Mouse (Mus musculus): ENCODE measurements at regions not wholly inside any gene's neighbourhood (a gene's known extent, or its start where the extent isn't known, plus 50 kb on each side); places are given as distances from the start of the nearest gene placed in this dataset.
A peak's percentile ranks its signal among the peaks of the same experiment; 100 is the strongest.

GRCm38 (mm10) chr4:125354742-125355141 lies 135.8 kb upstream of the Grik3 start:
- DNase-seq (ENCODE audit: low spot score), result no peak

GRCm38 (mm10) chr4:125350056-125350455 lies 140.4 kb upstream of the Grik3 start:
- no peak for DNase-seq (ENCODE audit: low spot score)

DNA sequence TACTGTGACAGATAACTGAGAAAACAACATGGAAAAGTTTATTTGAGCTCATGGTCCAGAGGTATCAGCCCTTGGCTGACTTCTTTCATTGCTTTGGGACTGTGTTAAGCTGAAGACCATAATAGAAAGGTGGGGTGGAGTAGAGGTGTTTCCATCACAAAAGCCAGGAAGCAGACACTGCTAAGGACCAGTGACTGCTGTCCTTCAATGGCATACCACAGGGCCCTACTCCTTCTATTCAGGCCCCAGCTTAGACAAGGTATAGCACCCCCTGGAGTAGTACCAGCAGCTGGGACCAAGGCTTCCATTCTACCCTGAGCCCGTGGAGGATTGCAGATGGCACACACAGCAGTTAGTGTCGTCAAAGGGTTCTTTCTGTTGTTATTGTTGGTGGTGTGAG lies 151.4 kb upstream of the Grik3 start:
- no peak for DNase-seq (ENCODE audit: low spot score)

DNA sequence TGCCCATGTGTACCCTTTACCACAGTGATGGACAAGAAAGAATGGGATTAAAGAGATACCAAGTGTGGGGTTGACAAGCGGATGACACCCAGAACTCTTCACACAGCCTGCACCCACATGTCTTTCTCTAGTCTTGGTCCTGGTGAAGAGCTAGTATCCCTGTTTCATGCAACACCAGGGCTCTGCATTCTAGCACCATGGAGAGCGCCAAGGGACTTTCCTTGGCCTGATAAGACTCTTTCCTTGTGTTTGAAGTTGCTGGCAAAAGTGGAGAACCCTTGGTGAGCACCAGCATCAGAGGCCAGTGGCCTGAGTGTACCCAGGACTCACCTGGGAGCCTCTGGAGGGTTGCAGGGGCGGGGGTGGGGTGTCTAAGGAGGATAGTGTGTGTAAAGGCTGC lies 161.7 kb upstream of the Grik3 start:
- DNase-seq (ENCODE audit: low spot score), result peak; percentile 19

DNA sequence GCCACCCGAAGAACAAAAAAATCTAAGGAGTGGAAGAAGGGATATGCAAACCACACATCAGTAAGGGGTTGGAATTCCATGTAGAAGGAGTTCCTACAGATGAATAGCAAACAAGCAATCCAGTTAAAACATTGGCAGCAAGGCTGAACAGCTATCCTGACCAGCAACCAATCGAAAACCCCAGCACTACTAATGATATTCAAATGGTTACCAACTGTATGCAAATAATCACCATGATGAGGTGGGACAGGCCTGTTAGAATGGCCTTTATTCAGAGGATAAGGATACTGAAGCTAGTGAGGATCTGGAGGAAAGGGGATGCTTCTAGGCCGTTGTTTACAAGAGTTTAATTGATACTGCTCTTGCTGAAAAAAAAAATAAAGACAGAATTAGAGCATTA lies 166.0 kb upstream of the Grik3 start:
- DNase-seq (ENCODE audit: low spot score), result no peak

GRCm38 (mm10) chr4:125319343-125319742 lies 171.2 kb upstream of the Grik3 start:
- no peak for DNase-seq (ENCODE audit: low spot score)

DNA sequence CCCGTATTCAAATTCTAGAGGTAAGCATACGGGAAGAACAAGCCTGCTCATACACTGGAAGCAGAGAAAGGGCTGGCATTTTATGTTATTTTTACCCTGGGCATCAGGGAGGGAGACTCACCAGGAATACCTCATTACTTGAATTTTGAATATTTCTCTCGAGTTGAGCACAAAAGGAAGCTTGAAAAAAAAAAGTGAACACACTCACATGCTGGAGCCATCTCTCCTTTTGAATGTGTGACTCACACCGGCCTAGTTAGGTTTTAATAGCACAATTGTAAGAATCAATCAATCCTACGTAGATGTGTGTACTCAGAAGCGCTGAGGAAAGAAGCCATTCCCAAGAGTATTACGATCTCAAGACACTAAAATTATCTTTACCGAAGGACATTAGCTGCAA lies 172.2 kb upstream of the Grik3 start:
- DNase-seq (ENCODE audit: low spot score), result no peak

DNA sequence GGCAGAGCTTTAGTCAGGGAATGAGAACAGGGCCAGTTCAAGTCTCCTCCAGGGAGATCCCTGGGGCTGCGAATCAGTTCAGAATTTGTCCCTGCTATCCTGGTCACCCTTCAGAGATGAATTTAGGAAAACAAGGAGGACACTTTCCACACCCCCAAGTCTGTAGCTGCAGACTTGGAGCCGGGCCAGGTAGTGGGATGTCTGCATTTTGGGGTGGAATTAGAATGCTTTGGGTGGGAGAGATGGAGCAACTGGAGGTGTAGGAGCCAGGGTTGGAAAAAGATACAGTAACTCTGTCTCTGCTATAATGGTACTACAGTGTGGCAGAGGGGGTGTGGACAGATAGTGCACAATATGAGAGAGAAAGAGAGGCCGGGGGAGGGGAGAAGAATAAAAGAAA lies 173.6 kb upstream of the Grik3 start:
- DNase-seq (ENCODE audit: low spot score), result no peak

DNA sequence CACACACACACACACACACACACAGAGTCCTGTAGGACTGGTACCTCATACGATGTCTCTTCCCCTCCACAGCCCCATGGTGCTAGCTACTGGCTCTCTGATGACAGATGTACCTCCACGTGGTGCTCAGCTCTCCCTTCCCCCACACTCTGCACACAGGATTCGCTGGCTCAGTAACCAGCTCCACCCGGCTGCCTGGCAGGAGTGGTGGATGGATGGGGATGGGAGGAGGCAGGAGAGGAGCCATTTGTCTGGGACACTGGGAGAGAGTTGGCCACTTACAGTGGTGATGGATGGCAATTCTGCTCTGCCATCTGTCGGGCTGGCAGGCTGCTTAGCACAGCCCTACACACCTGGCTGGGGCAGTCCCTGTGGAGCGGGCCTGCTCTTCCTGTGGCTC lies 174.7 kb upstream of the Grik3 start:
- DNase-seq (ENCODE audit: low spot score), result no peak

- no peak for DNase-seq (ENCODE audit: low spot score)
Observed at GRCm38 (mm10) chr4:125313892-125314291, 176.6 kb upstream of the Grik3 start.

DNA sequence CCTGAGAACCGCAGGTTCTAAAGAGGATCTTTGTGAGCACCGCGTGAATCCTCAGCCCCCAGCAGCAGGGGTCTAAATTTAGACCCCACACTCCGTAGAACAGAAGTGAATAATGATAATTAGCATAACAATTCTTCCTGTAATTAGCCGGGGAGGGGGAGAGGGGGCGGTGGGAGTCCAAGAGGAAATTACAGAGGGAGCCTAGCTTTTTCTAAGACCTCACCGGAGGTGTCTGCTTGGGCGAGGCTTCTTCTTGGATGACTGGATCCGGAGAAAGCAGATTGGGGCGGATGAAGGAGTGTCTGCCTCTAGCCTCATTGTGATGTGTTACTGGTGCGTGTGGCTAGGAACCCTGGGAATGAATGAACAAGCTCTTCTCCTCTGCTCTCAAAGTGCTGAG lies 177.2 kb upstream of the Grik3 start:
- no peak for DNase-seq (ENCODE audit: low spot score)

DNA sequence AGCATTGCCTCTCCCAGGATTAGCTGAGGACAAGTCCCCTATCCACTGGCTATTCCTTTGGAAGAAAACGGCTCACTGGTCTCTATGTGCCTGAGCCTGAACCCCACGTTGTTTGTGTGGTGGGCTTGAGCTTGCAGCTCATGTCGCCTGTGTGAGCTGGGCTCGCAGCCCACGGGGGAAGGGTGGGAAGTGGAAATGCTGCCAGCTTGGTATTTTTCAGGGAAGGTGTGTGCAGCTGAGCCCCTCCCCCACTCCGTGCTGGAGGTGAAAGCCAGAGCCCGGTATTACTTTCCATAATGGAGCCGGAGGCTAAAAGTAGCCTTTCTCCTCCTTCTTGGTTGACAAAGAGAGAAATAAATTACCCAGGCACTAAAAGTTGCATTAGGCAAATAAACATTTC lies 180.5 kb upstream of the Zc3h12a start:
- no peak for DNase-seq (ENCODE audit: low spot score)

DNA sequence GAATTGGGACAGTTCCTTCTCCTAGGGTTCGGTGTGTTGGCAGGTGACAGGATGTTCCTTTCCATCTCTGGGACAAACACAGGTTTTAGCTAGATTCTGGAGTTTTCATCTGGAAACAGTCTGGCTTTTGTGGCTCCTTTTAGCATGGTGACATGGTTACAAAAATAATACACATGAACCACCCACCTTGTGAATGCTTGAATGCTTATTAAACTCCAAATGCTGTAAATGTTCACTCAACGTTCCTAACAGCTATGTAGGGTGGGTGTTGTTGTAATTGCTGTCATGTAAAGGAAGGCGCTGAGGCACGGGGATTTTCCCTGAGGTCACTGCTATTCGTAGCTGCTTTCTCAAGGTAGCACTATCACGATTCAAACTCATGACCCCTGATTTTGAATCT lies 178.1 kb upstream of the Zc3h12a start:
- no peak for DNase-seq (ENCODE audit: low spot score)

DNA sequence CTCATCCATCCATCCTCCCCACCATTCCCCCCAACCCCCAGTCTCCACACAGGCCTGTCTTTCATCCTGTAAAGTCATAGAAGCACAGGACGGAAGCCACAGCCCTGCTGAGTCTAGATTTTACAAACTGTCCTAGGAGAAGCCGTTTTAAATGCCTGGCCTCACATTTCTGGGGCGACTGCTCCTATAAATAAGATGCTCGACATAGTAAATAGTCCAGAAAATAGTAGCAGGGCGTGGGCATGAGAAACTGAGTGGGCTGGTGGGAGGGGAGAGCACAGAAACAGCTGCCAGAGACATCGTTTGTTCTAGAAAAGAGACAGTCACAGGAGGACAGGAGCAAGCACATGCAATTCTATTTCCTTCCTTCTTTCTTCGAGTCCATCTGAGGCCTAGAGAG lies 175.0 kb upstream of the Zc3h12a start:
- no peak for DNase-seq (ENCODE audit: low spot score)

GRCm38 (mm10) chr4:125300503-125301457 lies 173.1 kb upstream of the Zc3h12a start:
- peak; percentile 76 for DNase-seq (ENCODE audit: low spot score)

GRCm38 (mm10) chr4:125290761-125291160 lies 163.1 kb upstream of the Zc3h12a start:
- no peak for DNase-seq (ENCODE audit: low spot score)

- no peak for DNase-seq (ENCODE audit: low spot score)
Observed at GRCm38 (mm10) chr4:125289709-125290108, 162.1 kb upstream of the Zc3h12a start.

- no peak for DNase-seq (ENCODE audit: low spot score)
Observed at GRCm38 (mm10) chr4:125289031-125289449, 161.4 kb upstream of the Zc3h12a start.

DNA sequence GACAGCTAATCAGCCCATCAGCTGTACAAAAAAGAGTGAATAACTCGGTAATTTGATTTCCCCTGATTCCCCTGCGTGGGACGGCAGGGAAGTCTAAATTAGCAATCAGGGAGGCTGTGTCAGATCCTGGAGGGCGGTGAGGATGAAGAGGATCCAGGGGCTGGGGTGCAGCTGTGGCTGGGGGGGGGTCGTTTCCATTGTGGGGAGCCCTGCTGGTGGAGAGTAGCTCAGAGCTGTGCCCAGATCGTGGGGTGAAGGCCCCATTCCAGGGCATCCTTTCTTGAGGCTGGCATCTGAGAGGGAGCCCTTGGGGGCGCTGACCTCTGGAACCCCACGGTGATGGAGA lies 155.3 kb upstream of the Zc3h12a start:
- no peak for DNase-seq (ENCODE audit: low spot score)

GRCm38 (mm10) chr4:125282154-125282973 lies 154.7 kb upstream of the Zc3h12a start:
- peak; percentile 7 for DNase-seq (ENCODE audit: low spot score)

GRCm38 (mm10) chr4:125279165-125279564 lies 151.5 kb upstream of the Zc3h12a start:
- DNase-seq (ENCODE audit: low spot score), result no peak

GRCm38 (mm10) chr4:125276861-125277260 lies 149.2 kb upstream of the Zc3h12a start:
- DNase-seq (ENCODE audit: low spot score), result no peak

GRCm38 (mm10) chr4:125275259-125275658 lies 147.6 kb upstream of the Zc3h12a start:
- DNase-seq (ENCODE audit: low spot score), result no peak
